ENCODE assay signal across 10 mouse cellular contexts in the genomic region with DNA sequence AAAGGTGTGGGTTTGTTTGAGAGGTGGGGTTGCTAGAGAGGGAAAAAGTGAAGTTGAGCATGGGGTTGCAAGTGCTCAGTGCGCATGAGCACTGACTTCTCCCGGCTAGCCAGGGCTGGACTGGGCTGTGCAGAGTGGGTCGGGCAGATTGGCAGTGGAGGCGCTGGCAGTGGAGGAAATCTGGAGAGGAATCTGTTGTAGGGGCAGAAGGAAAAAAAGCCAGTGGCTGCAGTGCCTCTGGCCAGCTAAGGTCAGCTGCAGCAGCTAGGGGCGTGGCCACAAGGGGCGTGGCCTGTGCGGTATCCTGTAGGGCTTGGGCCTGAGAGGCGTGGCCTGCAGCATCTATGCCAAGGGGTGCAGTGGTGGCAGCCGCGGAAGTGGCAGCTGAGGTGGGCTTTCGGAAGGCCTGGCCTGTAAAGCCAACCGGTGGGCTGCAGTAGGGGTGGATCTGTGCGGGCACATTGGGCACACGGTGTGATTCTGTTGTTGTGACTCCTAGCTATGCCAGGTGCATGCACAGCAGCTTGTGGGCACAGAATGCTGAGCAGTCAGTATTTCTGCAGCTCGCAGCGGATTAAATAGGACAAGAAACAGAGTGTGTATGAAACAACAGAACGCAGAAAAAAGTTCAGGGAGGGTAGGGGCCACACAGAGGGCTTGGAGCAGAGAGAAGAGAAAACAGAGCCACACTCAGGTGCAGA. TPM values are rescaled to one million over a fixed set of nuclear protein-coding genes. Genes with fewer than 3 reads are reported as not detected.
DNase-seq lines count a peak whose midpoint lies in the region; ATAC-seq lines count a peak whose summit lies in the region.
"Had no signal": no experiment of that assay in that cellular context is flagged by ENCODE, and none has a peak within 500 bp of the region (broad histone marks: within the 10 kb centered on the region; RNA-seq: fewer than 3 reads in every experiment).

No protein-coding gene starts in this region.

- H3K27me3 ChIP-seq in heart, embryonic 12.5 days (replicated peaks), result no peaks in the 10 kb centered on the region
- H3K27me3 ChIP-seq in hindbrain, embryonic 14.5 days (ENCODE audit: control insufficient read depth, insufficient read depth, low read length), result no peaks in the 10 kb centered on the region
- 0 out of 2 replicates have a peak, but pooled peaks cover 3% of the 10 kb centered on the region for H3K27me3 ChIP-seq in liver, embryonic 11.5 days (replicated peaks; ENCODE audit: control insufficient read depth, insufficient read depth, low read length)
- H3K27me3 ChIP-seq in neural tube, embryonic 12.5 days (replicated peaks), result no peaks in the 10 kb centered on the region

- peaks cover 6% of the 10 kb centered on the region for H3K9me3 ChIP-seq in heart, embryonic 12.5 days (replicated peaks)
- no peaks in the 10 kb centered on the region for H3K9me3 ChIP-seq in hindbrain, embryonic 14.5 days (ENCODE audit: control insufficient read depth, low read length)
- H3K9me3 ChIP-seq in liver, embryonic 11.5 days (ENCODE audit: control insufficient read depth, low read length), result 0 out of 2 replicates have a peak, but pooled peaks cover 1% of the 10 kb centered on the region
- H3K9me3 ChIP-seq in neural tube, embryonic 12.5 days, result no peaks in the 10 kb centered on the region; the same call in 1 of the 2 replicates

- no peak overlapping the region for H3K4me3 ChIP-seq in heart, embryonic 12.5 days
- H3K4me3 ChIP-seq in hindbrain, embryonic 14.5 days (replicated peaks; ENCODE audit: low read length), result peak overlapping the region; percentile 18
- no peak overlapping the region for H3K4me3 ChIP-seq in liver, embryonic 11.5 days (ENCODE audit: low read depth, low read length)
- H3K4me3 ChIP-seq in neural tube, embryonic 12.5 days, result no peak overlapping the region

- DNase-seq in heart, postnatal 25 days (ENCODE audit: low spot score), result no peak
- DNase-seq in c-Kit-positive CD71-positive TER-119-negative erythroid progenitor cells, embryonic 14.5 days (ENCODE audit: low read depth), result peak; percentile 2
- DNase-seq in hindbrain, embryonic 14.5 days (ENCODE audit: low spot score), result no peak
- DNase-seq in liver, embryonic 11.5 days (ENCODE audit: low spot score), result no peak
- DNase-seq in spleen, postnatal 4 days (ENCODE audit: low spot score in 2 of 2), result no peak
- DNase-seq in frontal cortex, adult 2 months (ENCODE audit: extremely low spot score in 1 of 2, low spot score in 1 of 2), result no peak

- no peak overlapping the region for H3K4me2 ChIP-seq in heart, embryonic 12.5 days
- H3K4me2 ChIP-seq in hindbrain, embryonic 14.5 days (replicated peaks), result peak overlapping the region; percentile 39
- no peak overlapping the region for H3K4me2 ChIP-seq in liver, embryonic 11.5 days
- H3K4me2 ChIP-seq in neural tube, embryonic 12.5 days (replicated peaks), result peak overlapping the region; percentile 43

- H3K9ac ChIP-seq in heart, embryonic 12.5 days, result no peak overlapping the region
- peak overlapping the region; percentile 44 for H3K9ac ChIP-seq in hindbrain, embryonic 14.5 days
- H3K9ac ChIP-seq in liver, embryonic 11.5 days (ENCODE audit: low read depth, low read length), result no peak overlapping the region
- H3K9ac ChIP-seq in neural tube, embryonic 12.5 days, result no peak overlapping the region

- intact Hi-C loops in heart, postnatal 25 days (cut with DNase I), result loop anchor here (5.0 kb wide), 1 partner anchor 64 kb away; no protein-coding TSS in a partner anchor

- peak; percentile 53; the same call in 1 of the 2 replicates for ATAC-seq in heart, embryonic 12.5 days (ENCODE audit: insufficient number of reproducible peaks, low FRiP score)
- ATAC-seq in hindbrain, embryonic 14.5 days (ENCODE audit: low FRiP score), result peak; percentile 64; the same call in 1 of the 2 replicates
- 0 out of 2 replicates have a peak, but pooled peaks have one; percentile 12 for ATAC-seq in liver, embryonic 11.5 days (replicated peaks; ENCODE audit: low FRiP score)
- peak; percentile 66 for ATAC-seq in neural tube, embryonic 12.5 days (ENCODE audit: low FRiP score, low read depth)

- H3K36me3 ChIP-seq in heart, embryonic 12.5 days, result no peaks in the 10 kb centered on the region
- no peaks in the 10 kb centered on the region for H3K36me3 ChIP-seq in hindbrain, embryonic 14.5 days (replicated peaks; ENCODE audit: control insufficient read depth, insufficient read depth)
- no peaks in the 10 kb centered on the region for H3K36me3 ChIP-seq in liver, embryonic 11.5 days (ENCODE audit: control insufficient read depth, insufficient read depth, low read length)
- no peaks in the 10 kb centered on the region for H3K36me3 ChIP-seq in neural tube, embryonic 12.5 days

- 0 out of 2 replicates have a peak, but pooled peaks cover 5% of the 10 kb centered on the region for H3K4me1 ChIP-seq in heart, embryonic 12.5 days (replicated peaks)
- no peaks in the 10 kb centered on the region for H3K4me1 ChIP-seq in hindbrain, embryonic 14.5 days (replicated peaks; ENCODE audit: control insufficient read depth, insufficient read depth, low read length)
- no peaks in the 10 kb centered on the region for H3K4me1 ChIP-seq in liver, embryonic 11.5 days (replicated peaks; ENCODE audit: control insufficient read depth, insufficient read depth, low read length)
- no peaks in the 10 kb centered on the region for H3K4me1 ChIP-seq in neural tube, embryonic 12.5 days

- 20% methylated on average over 17 of the region's 17 CpGs for WGBS in heart, embryonic 12.5 days
- 19% methylated on average over 17 of the region's 17 CpGs for WGBS in hindbrain, embryonic 14.5 days
- WGBS in liver, embryonic 11.5 days, result 24% methylated on average over 17 of the region's 17 CpGs
- 18% methylated on average over 17 of the region's 17 CpGs for WGBS in neural tube, embryonic 12.5 days

- H3K27ac ChIP-seq in heart, embryonic 12.5 days (ENCODE audit: poor library complexity, severe bottlenecking), result no peak overlapping the region
- H3K27ac ChIP-seq in hindbrain, embryonic 14.5 days, result no peak overlapping the region
- no peak overlapping the region for H3K27ac ChIP-seq in liver, embryonic 11.5 days (ENCODE audit: low read depth, low read length)
- H3K27ac ChIP-seq in neural tube, embryonic 12.5 days, result no peak overlapping the region

RNA-seq across cellular contexts. Expression of gene Gm4763, which starts 9.4 kb away (rescaled TPM):
- not detected in 2 replicates for polyA plus RNA-seq in heart, embryonic 12.5 days (2016; fragmentation: Nextera tagmentation; extraction: Ambion mirVana)
- not detected for total RNA-seq in heart, postnatal 25 days (2021)
- not detected in 2 replicates for polyA plus RNA-seq in hindbrain, embryonic 14.5 days (2014; fragmentation: Nextera tagmentation; extraction: Ambion mirVana)
- polyA plus RNA-seq in liver, embryonic 11.5 days (2014; fragmentation: Nextera tagmentation; extraction: Ambion mirVana), result not detected in 2 replicates
- not detected in 2 replicates for polyA plus RNA-seq in neural tube, embryonic 12.5 days (2016; fragmentation: Nextera tagmentation; extraction: Ambion mirVana)
- not detected in 2 replicates for polyA plus RNA-seq in frontal cortex, adult 2 months (2012; rRNA removed)
- total RNA-seq: MEL had no signal
- polyA plus RNA-seq: heart, embryonic 14.5 days had no signal

RNA-seq across cellular contexts. Expression of gene Cd177, which starts 24.0 kb away (rescaled TPM):
- 0.06 TPM in 1 of 2 replicates, not detected in the other for polyA plus RNA-seq in heart, embryonic 12.5 days (2016; fragmentation: Nextera tagmentation; extraction: Ambion mirVana)
- total RNA-seq in heart, postnatal 25 days (2021), result under 1 TPM in 1 of 2 experiments, not detected in 1; 0.08 TPM
- polyA plus RNA-seq in hindbrain, embryonic 14.5 days (2014; fragmentation: Nextera tagmentation; extraction: Ambion mirVana), result 0.11 and 0.35 TPM in 2 replicates
- polyA plus RNA-seq in liver, embryonic 11.5 days (2014; fragmentation: Nextera tagmentation; extraction: Ambion mirVana), result 0.31 and 0.33 TPM in 2 replicates
- polyA plus RNA-seq in neural tube, embryonic 12.5 days (2016; fragmentation: Nextera tagmentation; extraction: Ambion mirVana), result 0.22 TPM in 1 of 2 replicates, not detected in the other
- 0.04 TPM in 2 replicates for polyA plus RNA-seq in frontal cortex, adult 2 months (2012; rRNA removed)
- total RNA-seq: MEL had no signal
- polyA plus RNA-seq: heart, embryonic 14.5 days had no signal

RNA-seq across cellular contexts. Expression of gene BC049730, which starts 27.1 kb away (rescaled TPM):
- polyA plus RNA-seq in heart, embryonic 12.5 days (2016; fragmentation: Nextera tagmentation; extraction: Ambion mirVana), result not detected in 2 replicates
- total RNA-seq in heart, postnatal 25 days (2021), result not detected
- polyA plus RNA-seq in hindbrain, embryonic 14.5 days (2014; fragmentation: Nextera tagmentation; extraction: Ambion mirVana), result not detected in 2 replicates
- not detected in 2 replicates for polyA plus RNA-seq in liver, embryonic 11.5 days (2014; fragmentation: Nextera tagmentation; extraction: Ambion mirVana)
- polyA plus RNA-seq in neural tube, embryonic 12.5 days (2016; fragmentation: Nextera tagmentation; extraction: Ambion mirVana), result not detected in 2 replicates
- polyA plus RNA-seq in frontal cortex, adult 2 months (2012; rRNA removed), result not detected in 2 replicates
- total RNA-seq: MEL had no signal
- polyA plus RNA-seq: heart, embryonic 14.5 days had no signal

RNA-seq across cellular contexts. Expression of gene Ceacam10, which starts 40.9 kb away (rescaled TPM):
- not detected in 2 replicates for polyA plus RNA-seq in heart, embryonic 12.5 days (2016; fragmentation: Nextera tagmentation; extraction: Ambion mirVana)
- not detected for total RNA-seq in heart, postnatal 25 days (2021)
- 0.41 TPM in 1 of 2 replicates, not detected in the other for polyA plus RNA-seq in hindbrain, embryonic 14.5 days (2014; fragmentation: Nextera tagmentation; extraction: Ambion mirVana)
- polyA plus RNA-seq in liver, embryonic 11.5 days (2014; fragmentation: Nextera tagmentation; extraction: Ambion mirVana), result not detected in 2 replicates
- polyA plus RNA-seq in neural tube, embryonic 12.5 days (2016; fragmentation: Nextera tagmentation; extraction: Ambion mirVana), result not detected in 2 replicates
- not detected in 2 replicates for polyA plus RNA-seq in frontal cortex, adult 2 months (2012; rRNA removed)
- total RNA-seq: MEL had no signal
- polyA plus RNA-seq: heart, embryonic 14.5 days had no signal

RNA-seq across cellular contexts. Expression of gene Tex101, which starts 59.6 kb away (rescaled TPM):
- not detected in 2 replicates for polyA plus RNA-seq in heart, embryonic 12.5 days (2016; fragmentation: Nextera tagmentation; extraction: Ambion mirVana)
- total RNA-seq in heart, postnatal 25 days (2021), result not detected
- polyA plus RNA-seq in hindbrain, embryonic 14.5 days (2014; fragmentation: Nextera tagmentation; extraction: Ambion mirVana), result not detected in 2 replicates
- polyA plus RNA-seq in liver, embryonic 11.5 days (2014; fragmentation: Nextera tagmentation; extraction: Ambion mirVana), result not detected in 2 replicates
- polyA plus RNA-seq in neural tube, embryonic 12.5 days (2016; fragmentation: Nextera tagmentation; extraction: Ambion mirVana), result not detected in 2 replicates
- polyA plus RNA-seq in frontal cortex, adult 2 months (2012; rRNA removed), result not detected in 2 replicates
- polyA plus RNA-seq: heart, embryonic 14.5 days had no signal

Comparison
In these comparisons a context has a peak if more than half of its experiments do, and no peak if none do; other contexts are left out.
1. ATAC-seq: peak in every context shown above with its lines; median percentile 66 in neural tube, embryonic 12.5 days; 64 in hindbrain, embryonic 14.5 days; 53 in heart, embryonic 12.5 days; 12 in liver, embryonic 11.5 days.
2. H3K4me2 ChIP-seq: peak in hindbrain, embryonic 14.5 days (single experiment) and neural tube, embryonic 12.5 days (single experiment); none in heart, embryonic 12.5 days (single experiment) and liver, embryonic 11.5 days (single experiment).